ENCODE assay signal across 27 mouse cellular contexts in genomic region chr6:112375661-112376392, GRCm38 (mm10). TPM values are rescaled to one million over a fixed set of nuclear protein-coding genes. Genes with fewer than 3 reads are reported as not detected.
DNase-seq lines count a peak whose midpoint lies in the region; ATAC-seq and TF ChIP-seq lines count a peak whose summit lies in the region.
"Had no signal": no experiment of that assay in that cellular context is flagged by ENCODE, and none has a peak within 500 bp of the region (broad histone marks: within the 10 kb centered on the region; RNA-seq: fewer than 3 reads in every experiment).

No protein-coding gene starts in this region.

- no peaks in the 10 kb centered on the region for H3K9me3 ChIP-seq in forebrain, embryonic 13.5 days (replicated peaks)
- H3K9me3 ChIP-seq in forebrain, embryonic 10.5 days, result no peaks in the 10 kb centered on the region
- no peaks in the 10 kb centered on the region for H3K9me3 ChIP-seq in kidney, postnatal 0 days (replicated peaks; ENCODE audit: low read length)
- no peaks in the 10 kb centered on the region for H3K9me3 ChIP-seq in midbrain, embryonic 11.5 days (ENCODE audit: control insufficient read depth, low read length)
- no peaks in the 10 kb centered on the region for H3K9me3 ChIP-seq in midbrain, embryonic 10.5 days (replicated peaks)
- no peaks in the 10 kb centered on the region for H3K9me3 ChIP-seq in stomach, embryonic 14.5 days (ENCODE audit: control insufficient read depth, low read depth, low read length)
- H3K9me3 ChIP-seq: embryonic facial prominence, embryonic 10.5 days; embryonic facial prominence, embryonic 15.5 days; hindbrain, embryonic 13.5 days; limb, embryonic 13.5 days; midbrain, embryonic 15.5 days; neural tube, embryonic 12.5 days had no signal

- H3K36me3 ChIP-seq in forebrain, embryonic 13.5 days (ENCODE audit: poor library complexity, severe bottlenecking), result no peaks in the 10 kb centered on the region
- no peaks in the 10 kb centered on the region for H3K36me3 ChIP-seq in forebrain, embryonic 10.5 days (replicated peaks)
- H3K36me3 ChIP-seq in kidney, postnatal 0 days (ENCODE audit: insufficient read depth, low read length), result no peaks in the 10 kb centered on the region
- H3K36me3 ChIP-seq in midbrain, embryonic 11.5 days (ENCODE audit: control insufficient read depth, insufficient read depth, low read length), result no peaks in the 10 kb centered on the region
- H3K36me3 ChIP-seq in midbrain, embryonic 10.5 days, result no peaks in the 10 kb centered on the region
- H3K36me3 ChIP-seq in stomach, embryonic 14.5 days (ENCODE audit: control insufficient read depth, insufficient read depth, low read length), result no peaks in the 10 kb centered on the region
- H3K36me3 ChIP-seq: embryonic facial prominence, embryonic 10.5 days; embryonic facial prominence, embryonic 15.5 days; hindbrain, embryonic 13.5 days; limb, embryonic 13.5 days; midbrain, embryonic 15.5 days; neural tube, embryonic 12.5 days had no signal

- H3K27me3 ChIP-seq in forebrain, embryonic 13.5 days, result no peaks in the 10 kb centered on the region
- H3K27me3 ChIP-seq in forebrain, embryonic 10.5 days (ENCODE audit: poor library complexity, severe bottlenecking), result no peaks in the 10 kb centered on the region
- H3K27me3 ChIP-seq in kidney, postnatal 0 days (ENCODE audit: insufficient read depth, low read length), result no peaks in the 10 kb centered on the region
- no peaks in the 10 kb centered on the region for H3K27me3 ChIP-seq in midbrain, embryonic 11.5 days (ENCODE audit: control insufficient read depth, insufficient read depth, low read length)
- H3K27me3 ChIP-seq in midbrain, embryonic 10.5 days (ENCODE audit: low read depth, poor library complexity, severe bottlenecking), result 0 out of 2 replicates have a peak, but pooled peaks cover 3% of the 10 kb centered on the region
- no peaks in the 10 kb centered on the region for H3K27me3 ChIP-seq in stomach, embryonic 14.5 days (ENCODE audit: control insufficient read depth, insufficient read depth, low read length)
- H3K27me3 ChIP-seq: hindbrain, embryonic 13.5 days; midbrain, embryonic 15.5 days; neural tube, embryonic 12.5 days had no signal

- 65% methylated on average over 10 of the region's 13 CpGs for WGBS in forebrain, embryonic 13.5 days
- 65% methylated on average over 10 of the region's 13 CpGs for WGBS in forebrain, embryonic 10.5 days
- 66% methylated on average over 9 of the region's 13 CpGs for WGBS in kidney, postnatal 0 days
- WGBS in midbrain, embryonic 11.5 days, result 56% methylated on average over 12 of the region's 13 CpGs
- 70% methylated on average over 10 of the region's 13 CpGs for WGBS in midbrain, embryonic 10.5 days
- 64% methylated on average over 10 of the region's 13 CpGs for WGBS in stomach, embryonic 14.5 days

- ATAC-seq in forebrain, embryonic 13.5 days, result 0 out of 2 replicates have a peak, but pooled peaks have one; percentile 19
- ATAC-seq in kidney, postnatal 0 days (replicated peaks; ENCODE audit: low FRiP score, low read depth), result peak; percentile 44
- ATAC-seq in midbrain, embryonic 11.5 days (ENCODE audit: low FRiP score), result peak; percentile 17; the same call in 1 of the 2 replicates
- ATAC-seq in stomach, embryonic 14.5 days (ENCODE audit: insufficient number of reproducible peaks, insufficient read depth, low FRiP score, low read depth), result peak; percentile 53; the same call in 1 of the 2 replicates
- ATAC-seq: activated CD4-positive, CD25-positive, alpha-beta regulatory T cell, adult 4 months; intestine, embryonic 16.5 days; midbrain, embryonic 15.5 days had no signal

- H3K9ac ChIP-seq in forebrain, embryonic 13.5 days, result no peak overlapping the region
- H3K9ac ChIP-seq in kidney, postnatal 0 days (ENCODE audit: low read depth, low read length), result no peak overlapping the region
- no peak overlapping the region for H3K9ac ChIP-seq in midbrain, embryonic 11.5 days (ENCODE audit: low read length)
- no peak overlapping the region for H3K9ac ChIP-seq in stomach, embryonic 14.5 days (replicated peaks; ENCODE audit: low read depth, low read length)
- H3K9ac ChIP-seq: embryonic facial prominence, embryonic 15.5 days; hindbrain, embryonic 13.5 days; limb, embryonic 13.5 days; midbrain, embryonic 15.5 days; neural tube, embryonic 12.5 days had no signal

- no peak overlapping the region for H3K4me3 ChIP-seq in forebrain, embryonic 13.5 days
- no peak overlapping the region for H3K4me3 ChIP-seq in forebrain, embryonic 10.5 days
- H3K4me3 ChIP-seq in kidney, postnatal 0 days (replicated peaks; ENCODE audit: low read depth, low read length), result no peak overlapping the region
- no peak overlapping the region for H3K4me3 ChIP-seq in midbrain, embryonic 11.5 days (ENCODE audit: low read depth, low read length)
- H3K4me3 ChIP-seq in midbrain, embryonic 10.5 days, result no peak overlapping the region
- no peak overlapping the region for H3K4me3 ChIP-seq in stomach, embryonic 14.5 days (ENCODE audit: low read depth, low read length)
- H3K4me3 ChIP-seq: embryonic facial prominence, embryonic 10.5 days; embryonic facial prominence, embryonic 15.5 days; hindbrain, embryonic 13.5 days; limb, embryonic 13.5 days; midbrain, embryonic 15.5 days; myocyte; neural tube, embryonic 12.5 days had no signal

- H3K4me2 ChIP-seq in forebrain, embryonic 13.5 days, result no peak overlapping the region
- H3K4me2 ChIP-seq in kidney, postnatal 0 days (ENCODE audit: low read length), result no peak overlapping the region
- H3K4me2 ChIP-seq in midbrain, embryonic 11.5 days, result no peak overlapping the region
- H3K4me2 ChIP-seq in stomach, embryonic 14.5 days (replicated peaks; ENCODE audit: low read depth, low read length), result no peak overlapping the region
- H3K4me2 ChIP-seq: embryonic facial prominence, embryonic 15.5 days; heart, embryonic 11.5 days; hindbrain, embryonic 13.5 days; limb, embryonic 13.5 days; liver, embryonic 11.5 days; midbrain, embryonic 15.5 days; neural tube, embryonic 12.5 days had no signal

- H3K27ac ChIP-seq in forebrain, embryonic 13.5 days, result no peak overlapping the region
- no peak overlapping the region for H3K27ac ChIP-seq in forebrain, embryonic 10.5 days
- H3K27ac ChIP-seq in kidney, postnatal 0 days, result no peak overlapping the region
- H3K27ac ChIP-seq in midbrain, embryonic 11.5 days (ENCODE audit: low read depth, low read length), result no peak overlapping the region
- H3K27ac ChIP-seq in midbrain, embryonic 10.5 days (replicated peaks), result no peak overlapping the region
- H3K27ac ChIP-seq in stomach, embryonic 14.5 days (ENCODE audit: low read length), result no peak overlapping the region
- H3K27ac ChIP-seq: embryonic facial prominence, embryonic 10.5 days; embryonic facial prominence, embryonic 15.5 days; hindbrain, embryonic 13.5 days; limb, embryonic 13.5 days; midbrain, embryonic 15.5 days; neural tube, embryonic 12.5 days had no signal

- no peak for TF ChIP-seq CTCF in kidney, postnatal 0 days (IDR thresholded peaks at IDR 0.05; ENCODE audit: low read depth)

- DNase-seq in forebrain, embryonic 10.5 days (ENCODE audit: extremely low spot score, low spot score), result no peak
- DNase-seq in kidney, postnatal 0 days (ENCODE audit: low spot score), result no peak
- no peak for DNase-seq in kidney, adult 9 months
- DNase-seq in midbrain, embryonic 11.5 days (ENCODE audit: low spot score, missing footprints), result peak; percentile 75
- no peak for DNase-seq in midbrain, embryonic 10.5 days (ENCODE audit: low spot score)
- no peak for DNase-seq in urinary bladder, postnatal 4 days (ENCODE audit: low spot score in 2 of 2)
- DNase-seq: adrenal gland, adult 2 months; adrenal gland, postnatal 36 days; cerebellum, adult 18-20 months; gastrocnemius, postnatal 14 days; heart, adult 11 months; heart, postnatal 4 days; kidney, postnatal 10 days; right cerebral cortex, postnatal 4 days had no signal

- H3K4me1 ChIP-seq in forebrain, embryonic 13.5 days, result no peaks in the 10 kb centered on the region
- H3K4me1 ChIP-seq in forebrain, embryonic 10.5 days, result peaks cover 8% of the 10 kb centered on the region
- H3K4me1 ChIP-seq in kidney, postnatal 0 days (replicated peaks; ENCODE audit: insufficient read depth, low read length), result no peaks in the 10 kb centered on the region
- H3K4me1 ChIP-seq in midbrain, embryonic 11.5 days (ENCODE audit: control insufficient read depth, insufficient read depth, low read length), result no peaks in the 10 kb centered on the region
- H3K4me1 ChIP-seq in midbrain, embryonic 10.5 days, result peaks cover 6% of the 10 kb centered on the region
- H3K4me1 ChIP-seq in stomach, embryonic 14.5 days (ENCODE audit: control insufficient read depth, insufficient read depth, low read length), result no peaks in the 10 kb centered on the region
- H3K4me1 ChIP-seq: embryonic facial prominence, embryonic 15.5 days; hindbrain, embryonic 13.5 days; limb, embryonic 13.5 days; midbrain, embryonic 15.5 days; neural tube, embryonic 12.5 days had no signal

RNA-seq across cellular contexts. Expression of gene Ssu2, which starts 12.0 kb away (rescaled TPM):
- polyA plus RNA-seq in forebrain, embryonic 13.5 days (2015; fragmentation: Nextera tagmentation; extraction: Ambion mirVana), result not detected in 2 replicates
- 0.14 and 0.55 TPM in 2 replicates for polyA plus RNA-seq in forebrain, embryonic 10.5 days (2016; fragmentation: Nextera tagmentation; extraction: Ambion mirVana)
- polyA plus RNA-seq in kidney, postnatal 0 days (2015; fragmentation: Nextera tagmentation; extraction: Ambion mirVana), result 5.0 and 5.7 TPM in 2 replicates
- 0.16 and 0.52 TPM in 2 replicates for polyA plus RNA-seq in midbrain, embryonic 11.5 days (2014; fragmentation: Nextera tagmentation; extraction: Ambion mirVana)
- polyA plus RNA-seq in midbrain, embryonic 10.5 days (2016; fragmentation: Nextera tagmentation; extraction: Ambion mirVana), result 0.25 and 0.35 TPM in 2 replicates
- 4.5 and 4.7 TPM in 2 replicates for polyA plus RNA-seq in stomach, embryonic 14.5 days (2014; fragmentation: Nextera tagmentation; extraction: Ambion mirVana)
- polyA plus RNA-seq: activated CD4-positive, CD25-positive, alpha-beta regulatory T cell, adult 4 months; hindbrain, embryonic 13.5 days had no signal
